Mouse (Mus musculus) ZHBTc4 (cell line): ENCODE data around the gene Chchd1.

Source experiments
- DNase-seq: peaks from one replicate; pipeline ENCODE4 v3.0.0-alpha.2; 2011; ENCODE audit warnings: low read depth, low spot score

The Chchd1 gene

DNA sequence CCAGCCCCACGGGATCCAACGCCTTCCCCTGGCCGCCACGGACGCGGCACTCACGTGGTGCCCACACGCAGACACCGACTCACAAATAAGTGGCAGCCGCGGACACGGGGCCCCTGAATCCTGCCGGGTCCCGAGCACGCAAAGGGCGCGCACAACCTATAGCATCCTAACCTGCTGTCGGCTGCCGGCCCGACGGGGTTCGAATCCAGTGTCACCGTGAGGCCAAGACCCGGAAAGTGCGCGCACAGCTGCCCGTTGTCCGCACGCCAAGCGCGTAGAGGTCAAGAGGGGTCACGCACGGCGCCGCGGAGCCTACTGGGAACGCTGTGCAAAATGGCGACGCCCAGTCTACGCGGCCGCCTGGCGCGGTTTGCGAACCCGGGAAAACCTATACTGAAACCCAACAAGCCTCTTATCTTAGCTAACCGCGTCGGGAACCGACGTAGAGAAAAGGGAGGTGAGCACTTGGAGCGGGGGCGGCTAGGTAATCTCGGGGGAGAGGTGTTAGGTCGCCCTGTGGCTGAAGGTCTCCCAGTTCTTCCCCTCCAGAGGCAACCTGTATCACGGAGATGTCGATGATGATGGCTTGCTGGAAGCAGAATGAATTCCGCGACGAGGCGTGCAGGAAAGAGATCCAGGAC lies at the start of gene Chchd1:
Chchd1 (plus strand) TSS at position 266 of the 641 bp plus-strand sequence.
- peak; percentile 93 for DNase-seq

DNA sequence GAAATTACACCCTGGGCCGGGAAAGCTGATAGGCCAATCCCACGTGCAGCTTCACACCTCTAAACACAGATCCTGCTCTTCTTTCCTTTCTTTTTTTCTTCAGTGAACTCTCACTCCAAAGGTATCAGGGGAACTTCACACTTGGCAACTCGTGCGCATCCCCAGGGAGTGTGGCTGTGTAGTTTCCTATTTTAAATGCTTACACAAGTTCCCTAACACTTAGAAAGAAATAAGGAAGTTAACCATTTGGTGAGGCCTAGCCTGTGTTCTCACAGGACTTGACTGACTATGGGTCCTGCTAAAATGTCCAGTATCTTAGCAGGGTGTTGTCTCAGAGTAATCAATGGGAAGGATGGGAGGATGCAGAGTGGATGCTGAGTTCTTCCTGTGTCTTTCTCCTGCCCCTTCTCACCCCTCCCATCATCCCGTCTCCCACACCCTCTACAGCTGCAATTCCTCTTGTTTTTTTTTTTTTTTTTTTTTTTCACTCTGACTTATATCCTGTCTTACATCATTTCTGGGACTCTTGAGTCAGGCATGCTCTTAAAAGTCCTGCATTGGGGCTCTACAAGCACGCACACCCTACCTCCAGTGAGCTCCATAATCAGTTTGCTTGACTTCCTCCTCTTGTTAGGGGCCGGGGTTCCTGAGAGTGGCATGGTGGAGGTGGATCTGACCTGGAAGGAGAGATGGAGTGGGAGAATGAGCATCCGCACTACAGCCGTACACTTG lies 48.0 kb upstream of the Chchd1 start:
- no peak for DNase-seq

DNA sequence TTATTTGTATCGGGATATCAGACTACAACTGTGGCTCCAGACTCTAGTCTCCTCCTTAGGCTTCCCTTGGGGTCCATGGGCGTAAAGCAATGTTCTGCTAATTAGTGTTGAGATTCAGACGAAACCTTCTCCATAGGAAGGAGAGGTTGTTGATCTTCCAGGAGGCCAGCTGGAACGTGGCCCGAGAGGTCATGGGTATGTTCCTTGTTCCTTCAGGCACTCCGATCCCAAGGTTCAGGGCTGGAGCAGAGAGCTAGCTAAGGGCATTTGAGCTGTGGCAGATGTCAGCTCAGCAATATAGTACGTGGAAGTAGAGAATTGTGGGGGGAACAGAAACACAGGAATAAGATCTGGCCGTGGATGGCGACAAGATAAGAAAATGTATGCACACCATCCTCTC lies 47.1 kb upstream of the Chchd1 start:
- DNase-seq: no peak

DNA sequence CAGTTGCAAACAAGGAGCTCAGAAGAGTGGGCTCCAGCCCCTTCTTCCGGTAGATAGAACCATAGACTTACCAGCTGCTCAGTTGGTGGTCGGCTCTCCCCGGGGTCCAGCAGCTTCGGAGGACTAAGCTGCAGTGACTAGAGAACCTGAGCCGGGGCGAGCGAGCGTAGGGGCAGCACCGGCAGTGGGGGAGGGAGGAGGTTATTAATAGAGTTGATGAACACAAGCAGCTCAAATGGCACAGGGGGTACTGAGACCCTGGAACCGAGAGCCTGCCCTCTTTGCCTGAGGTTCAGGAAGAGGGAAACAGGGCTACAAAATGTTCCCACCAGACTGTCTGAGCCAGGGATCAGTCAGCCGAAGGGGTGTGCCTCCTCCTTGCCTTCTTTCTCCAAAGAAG lies 46.4 kb upstream of the Chchd1 start, which contains the start of gene Myoz1:
Myoz1 (minus strand) TSS at position 180 of the 400 bp plus-strand sequence.
- DNase-seq: no peak

DNA sequence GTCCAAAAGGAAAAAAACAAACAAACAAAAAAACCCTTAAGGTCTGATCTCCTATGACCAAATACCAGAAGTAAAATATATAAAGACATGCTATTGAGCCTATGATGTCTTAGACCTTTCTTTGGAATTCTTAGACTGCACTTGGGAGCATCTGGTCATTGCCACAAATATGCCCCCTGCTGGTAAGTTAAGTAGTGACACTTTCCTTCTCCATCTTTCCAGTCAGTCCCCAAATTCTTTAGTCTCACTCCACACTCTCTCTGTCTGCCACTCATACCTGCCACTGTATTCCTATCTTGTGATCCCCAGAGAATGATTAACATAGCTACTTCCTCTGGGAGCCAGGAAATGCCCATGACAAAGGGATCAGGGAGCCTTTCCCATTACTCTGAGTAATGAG lies 44.5 kb upstream of the Chchd1 start:
- peak; percentile 75 for DNase-seq

DNA sequence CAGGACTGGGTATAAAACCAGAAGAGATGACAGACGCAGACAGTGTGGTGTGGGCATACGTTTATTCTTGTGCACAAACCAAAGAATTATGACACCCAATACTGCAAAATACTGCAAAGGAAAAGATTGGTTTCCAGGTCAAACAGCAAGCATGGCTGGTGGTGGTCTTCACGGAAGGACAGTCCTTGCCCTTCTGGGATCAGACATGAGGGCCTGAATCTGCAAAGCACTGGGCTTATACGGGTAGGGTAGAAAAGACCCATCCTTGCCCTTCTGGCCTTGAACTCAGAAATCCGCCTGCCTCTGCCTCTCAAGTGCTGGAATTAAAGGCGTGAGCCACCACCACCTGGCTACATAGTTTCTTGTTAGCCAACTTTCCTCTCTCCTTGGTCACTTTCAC lies 43.9 kb upstream of the Chchd1 start:
- DNase-seq: no peak

DNA sequence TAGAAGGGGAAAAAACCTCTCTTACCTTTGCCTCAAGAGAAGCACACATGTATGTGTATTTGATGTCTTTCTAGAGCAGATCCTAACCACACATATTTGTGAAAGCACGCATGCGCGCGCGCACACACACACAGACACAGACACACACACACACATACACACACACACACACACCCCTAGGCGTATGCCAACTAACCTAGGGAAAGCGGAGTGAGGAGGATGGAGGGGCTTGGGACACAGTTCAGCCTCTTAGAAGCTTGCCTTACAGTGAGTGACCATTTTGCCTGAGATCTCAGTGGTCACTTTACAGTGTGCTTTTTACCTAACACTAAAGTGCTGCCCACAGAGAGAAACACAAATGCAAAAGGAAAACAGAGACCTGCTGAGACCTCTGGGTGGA lies 43.1 kb upstream of the Chchd1 start:
- no peak for DNase-seq

DNA sequence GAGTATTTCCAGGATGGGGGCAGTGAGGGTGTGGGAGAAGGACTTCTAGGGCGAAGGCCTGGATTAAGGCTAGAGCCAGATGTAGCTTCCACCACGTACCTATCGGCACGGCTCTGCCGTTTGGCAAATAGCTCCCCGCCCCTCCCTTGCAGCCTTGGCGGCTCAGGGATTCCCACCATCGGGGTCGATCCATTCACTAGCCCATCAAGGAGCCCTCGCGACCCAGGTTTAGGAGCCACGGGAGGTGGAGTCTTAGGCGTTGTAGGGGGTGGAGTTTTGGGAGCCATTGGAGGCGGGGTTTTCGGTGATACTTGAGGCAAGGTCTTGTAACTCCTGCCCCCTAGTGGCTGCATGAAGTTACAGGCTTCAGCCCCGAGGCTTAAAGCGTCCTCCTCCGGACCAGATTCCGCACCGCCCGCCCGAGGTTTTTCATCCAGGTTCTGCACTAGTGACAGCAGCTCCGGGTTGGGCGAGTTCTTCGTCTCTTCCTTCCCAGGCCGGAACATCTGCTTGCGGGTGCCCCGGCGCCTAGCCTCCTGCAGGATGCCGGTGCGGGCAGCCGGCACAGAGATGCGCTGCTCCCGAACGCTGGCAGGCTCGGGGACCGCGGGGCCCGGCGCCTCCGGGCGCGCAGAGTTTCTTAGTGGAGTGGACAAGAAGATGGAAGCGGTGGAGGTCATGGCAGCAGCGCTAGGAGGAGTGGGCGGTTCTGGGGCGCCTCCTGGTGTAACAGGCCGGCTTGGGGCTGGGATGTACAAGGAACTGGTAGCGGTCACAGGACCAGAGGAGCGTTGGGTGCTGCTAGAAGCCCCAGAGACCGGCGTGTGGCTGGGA lies 41.8 kb upstream of the Chchd1 start:
- DNase-seq: peak; percentile 99

DNA sequence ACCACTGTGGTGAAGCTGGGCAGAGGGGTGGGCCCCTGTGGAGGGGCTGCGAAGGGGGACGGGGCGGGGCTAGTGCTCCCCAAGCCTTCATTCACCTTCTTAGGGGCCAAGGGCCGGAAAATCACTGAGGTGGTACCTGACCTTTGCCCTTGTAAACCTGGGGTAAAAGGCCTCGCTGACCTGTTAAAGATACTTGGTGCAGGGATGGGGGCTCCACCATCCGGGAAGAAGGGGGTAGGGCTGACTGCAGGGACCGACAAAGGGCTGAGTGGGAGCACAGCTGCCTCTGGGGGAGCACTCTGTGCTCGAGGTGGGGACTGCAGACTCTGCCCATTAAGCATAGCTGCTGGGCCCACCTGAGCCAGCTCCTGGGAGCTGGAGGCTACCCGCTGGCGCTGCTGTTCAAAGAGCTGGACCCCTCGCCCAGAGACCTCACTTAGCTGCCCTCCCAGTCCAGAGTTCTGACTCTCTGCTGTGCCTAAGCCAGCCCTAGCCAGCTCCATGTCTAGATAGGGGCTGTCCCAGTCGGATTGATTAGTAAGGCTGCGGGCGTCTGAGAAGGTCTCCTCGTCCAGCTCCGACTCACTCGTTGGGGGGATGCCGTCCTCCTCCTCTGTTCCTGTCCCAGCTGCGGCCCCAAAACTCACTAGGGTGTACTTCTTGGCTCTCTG lies 41.0 kb upstream of the Chchd1 start:
- no peak for DNase-seq

DNA sequence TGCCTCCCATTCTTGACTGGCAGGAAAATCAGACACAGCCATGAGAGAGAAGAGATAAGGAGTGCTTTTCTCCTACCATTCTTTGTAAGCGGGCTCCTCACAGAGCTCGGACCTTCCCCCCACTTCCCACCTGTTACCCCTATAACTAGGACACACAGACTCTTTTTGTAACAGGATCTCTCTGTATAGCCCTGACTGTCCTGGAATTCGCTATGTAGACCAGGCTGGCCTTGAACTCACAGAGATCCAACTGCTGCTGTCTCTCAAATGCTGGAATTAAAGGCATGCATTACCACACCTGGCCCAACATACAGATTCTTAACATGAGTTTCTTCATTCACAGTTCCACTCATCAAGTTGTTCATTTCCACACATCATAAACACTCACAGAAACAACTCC lies 40.1 kb upstream of the Chchd1 start:
- DNase-seq: no peak

DNA sequence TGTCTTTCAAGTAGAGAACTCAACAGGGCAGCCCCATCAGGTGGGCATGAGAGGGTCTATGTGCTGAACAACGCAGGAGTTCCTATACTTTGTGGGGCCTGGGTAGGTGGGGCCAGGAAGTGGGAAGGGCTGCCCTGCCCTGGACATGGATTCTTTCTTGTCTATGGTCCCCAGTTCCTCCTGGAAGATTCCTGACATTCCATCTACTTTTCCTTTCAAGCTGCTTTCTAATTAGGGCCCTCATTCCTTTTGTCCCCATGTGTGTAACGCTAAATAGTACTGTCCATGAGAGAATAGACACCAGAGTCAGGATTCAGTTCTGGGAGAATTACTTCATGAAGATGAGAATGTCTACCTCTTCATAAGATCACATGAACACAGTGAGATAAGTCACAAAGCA lies 39.2 kb upstream of the Chchd1 start:
- DNase-seq: peak; percentile 79

DNA sequence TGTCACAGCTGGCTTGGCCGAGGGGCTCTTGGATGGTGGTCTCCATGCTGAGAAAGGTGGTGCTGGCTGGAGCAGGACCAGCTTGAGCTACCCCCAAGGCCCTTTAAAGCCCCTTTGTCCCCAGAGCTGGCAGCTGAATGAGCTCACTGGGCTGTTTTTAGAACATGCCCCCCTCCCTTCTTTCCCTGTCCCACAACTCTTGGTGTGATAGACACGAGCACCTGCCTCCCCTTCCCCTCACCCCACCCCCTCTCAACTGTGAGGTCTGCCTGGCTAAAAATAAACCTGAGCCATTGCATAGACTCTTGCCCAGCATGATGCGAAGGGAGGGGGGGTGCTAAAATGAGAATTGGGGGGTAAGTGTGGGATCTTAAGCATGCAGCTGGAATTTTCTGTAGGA lies 38.4 kb upstream of the Chchd1 start:
- DNase-seq: no peak

DNA sequence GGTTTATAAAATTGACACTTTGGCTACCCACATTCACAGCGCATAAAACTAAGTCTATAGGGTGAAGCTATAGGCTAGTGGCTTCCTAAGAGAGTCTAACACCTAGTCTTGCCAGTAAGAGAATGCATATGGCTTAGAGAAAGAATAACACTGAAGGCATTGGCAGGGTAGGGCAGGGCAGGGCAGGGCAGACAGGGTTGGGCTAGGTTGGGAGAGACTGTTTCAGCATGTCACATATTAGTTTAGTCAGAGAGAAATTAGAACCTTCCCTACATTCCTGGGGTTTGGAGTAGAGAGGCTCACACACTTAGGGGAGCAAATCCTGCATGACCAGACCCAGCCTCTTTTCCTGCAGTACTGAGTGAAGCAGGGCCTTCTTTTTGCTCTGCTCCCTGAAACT lies 35.3 kb upstream of the Chchd1 start:
- no peak for DNase-seq

DNA sequence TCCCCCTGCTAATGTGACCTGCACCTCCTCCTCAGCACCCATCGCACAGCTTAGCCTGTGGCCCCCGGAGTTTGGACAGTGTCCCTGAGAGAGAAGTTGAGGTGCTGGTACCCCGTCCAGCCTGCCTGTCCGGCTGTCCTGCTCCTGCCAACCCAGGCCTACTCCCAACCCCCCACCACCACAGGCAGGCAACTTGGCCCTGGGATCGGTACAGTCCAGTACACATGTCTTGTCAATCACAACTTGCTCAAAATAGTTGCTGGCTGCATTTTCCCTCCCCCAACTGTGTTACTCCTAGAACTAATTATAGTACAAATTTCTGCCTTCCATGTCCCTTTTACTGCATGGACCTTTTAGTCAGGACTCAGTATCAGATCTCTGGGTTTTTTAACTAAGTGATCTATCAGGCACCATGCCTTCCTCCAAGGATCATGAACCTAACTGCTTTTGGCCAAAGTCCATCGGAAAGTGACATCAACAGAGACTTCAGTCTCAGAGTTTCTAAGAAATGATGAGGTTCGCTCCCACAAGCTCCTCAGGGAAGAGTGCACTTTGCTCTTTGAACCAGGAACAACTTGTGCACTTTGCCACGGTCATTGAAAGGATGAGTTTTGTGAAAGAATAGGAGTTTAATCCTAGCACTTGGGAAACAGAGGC lies 34.5 kb upstream of the Chchd1 start, which contains the start of gene Synpo2l:
Synpo2l (minus strand) TSS at position 201 of the 657 bp plus-strand sequence.
- DNase-seq: no peak

DNA sequence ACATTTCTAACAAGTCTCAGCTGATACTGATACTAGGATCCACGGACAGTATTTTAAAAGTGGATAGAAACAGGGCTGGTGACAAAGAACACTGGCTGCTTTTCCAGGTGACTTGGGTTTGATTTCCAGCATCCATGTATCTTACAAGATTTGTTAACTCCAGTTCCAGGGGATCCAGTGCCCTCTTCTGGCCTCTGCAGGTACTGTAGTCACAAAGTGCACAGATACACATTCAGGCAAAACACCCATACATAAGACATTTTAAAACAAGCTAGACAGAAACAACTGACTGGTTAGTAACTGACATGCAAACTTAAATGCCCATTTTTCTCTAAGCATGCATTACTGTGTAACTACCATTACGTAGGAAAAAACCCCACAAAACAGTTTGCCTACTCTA lies 29.8 kb upstream of the Chchd1 start:
- peak; percentile 90 for DNase-seq

DNA sequence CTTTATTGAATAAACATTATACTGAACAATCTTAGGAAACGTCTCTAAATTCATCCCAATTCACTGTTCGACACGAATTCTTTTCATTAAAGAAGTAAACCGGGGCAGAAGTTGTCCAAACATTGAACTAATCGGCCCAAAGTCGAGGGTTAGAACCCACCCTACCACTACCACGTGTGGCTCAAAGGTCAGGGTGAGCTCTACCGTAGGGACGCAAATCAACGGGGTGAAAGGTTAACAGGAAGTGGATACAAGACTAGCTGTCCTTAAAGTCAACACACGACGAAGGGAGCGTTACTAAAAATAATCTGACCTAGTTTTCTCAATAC lies 29.1 kb upstream of the Chchd1 start:
- no peak for DNase-seq

DNA sequence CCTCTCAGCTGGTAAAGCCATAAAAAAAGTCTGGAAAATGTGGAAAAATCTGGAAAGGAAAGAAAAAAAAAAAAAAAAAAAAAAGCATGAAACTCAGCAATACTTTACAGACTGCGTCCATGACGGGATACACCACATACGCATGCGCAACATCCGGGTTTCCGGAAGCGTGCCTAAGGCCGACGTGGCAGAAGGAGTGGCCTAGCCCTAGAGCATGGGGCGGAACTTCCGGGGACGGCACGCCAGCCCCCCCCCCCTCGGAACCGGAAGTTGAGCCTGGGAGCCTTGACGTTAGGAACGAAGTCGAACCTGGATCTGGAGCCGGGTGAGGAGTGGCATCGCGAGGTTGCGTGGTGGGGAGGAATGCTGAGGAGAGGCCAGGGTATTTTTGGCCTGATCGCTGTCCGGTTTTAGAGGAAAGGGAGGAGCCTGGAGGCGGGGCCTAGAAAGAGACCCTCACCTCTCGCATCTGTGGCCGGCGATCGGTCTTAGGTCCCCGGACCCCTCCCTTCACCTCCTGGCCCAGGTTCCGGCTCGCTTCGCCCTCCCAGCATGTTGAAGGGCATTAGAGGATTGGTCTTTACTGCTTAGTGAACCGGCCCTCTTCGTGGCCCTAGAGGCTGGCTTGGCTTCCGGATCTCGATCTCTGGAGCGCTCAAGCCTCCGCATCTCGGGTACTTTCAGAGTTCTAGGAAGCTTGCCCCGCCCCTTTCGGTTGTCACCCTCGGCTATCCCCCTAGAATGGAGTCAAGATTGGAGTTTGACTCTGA lies 28.6 kb upstream of the Chchd1 start, which contains the start of gene Sec24c:
Sec24c (plus strand) TSS at position 245 of the 770 bp plus-strand sequence.
- DNase-seq: peak; percentile 99

DNA sequence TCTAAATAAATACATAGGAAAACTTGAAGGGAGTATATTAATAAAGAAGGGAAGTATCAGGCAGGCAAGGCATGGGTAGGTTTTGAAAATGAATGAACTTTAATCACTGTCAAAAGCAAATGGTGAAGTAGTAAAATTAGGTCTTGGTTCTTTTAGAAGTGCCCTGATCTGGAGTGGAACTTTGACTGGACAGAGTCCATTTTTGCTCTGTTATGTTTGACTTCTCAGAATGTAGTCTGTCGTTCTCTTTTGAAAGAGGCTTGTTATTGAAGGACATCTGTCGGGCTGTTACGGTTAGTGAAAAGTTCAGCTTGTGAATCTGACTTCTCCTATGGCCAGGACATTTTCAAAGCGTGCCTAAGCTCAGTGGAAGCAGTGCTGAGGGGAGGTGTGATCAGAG lies 24.9 kb upstream of the Chchd1 start:
- DNase-seq: no peak

DNA sequence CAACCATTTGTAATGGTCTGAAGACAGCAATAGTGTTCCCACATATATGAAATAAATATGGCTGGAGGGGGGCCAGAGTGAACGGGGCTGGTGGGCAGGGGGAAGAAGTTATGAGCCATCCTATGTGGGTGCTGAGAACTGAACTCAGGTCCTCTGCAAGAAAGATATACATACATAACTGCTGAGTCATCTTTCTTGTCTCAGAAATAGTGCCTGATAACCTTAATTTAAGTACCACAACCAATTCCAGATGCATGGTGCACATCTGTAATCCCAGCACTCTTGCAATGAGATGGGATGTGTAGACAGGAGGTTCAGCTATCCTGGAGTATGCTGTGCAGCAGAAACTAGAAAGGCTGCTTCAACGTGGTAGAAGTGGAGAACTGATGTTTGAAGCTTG lies 21.1 kb upstream of the Chchd1 start:
- no peak for DNase-seq

DNA sequence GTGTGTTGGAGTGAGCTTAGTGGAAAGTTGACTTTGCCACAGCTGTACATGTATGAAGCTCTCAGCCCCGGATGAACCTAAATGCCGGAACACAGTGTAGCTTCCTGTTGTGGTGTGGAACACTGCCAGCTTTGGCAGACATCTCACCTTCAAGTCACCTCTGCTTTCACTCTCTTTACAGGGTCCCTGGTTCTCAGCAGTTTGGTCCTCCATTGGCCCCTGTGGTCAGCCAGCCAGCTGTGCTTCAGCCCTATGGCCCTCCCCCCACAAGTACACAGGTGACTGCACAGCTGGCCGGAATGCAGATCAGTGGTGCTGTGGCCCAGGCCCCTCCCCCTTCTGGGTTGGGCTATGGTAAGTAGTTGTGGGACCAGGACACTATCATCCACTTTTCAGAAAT lies 20.3 kb upstream of the Chchd1 start:
- peak; percentile 53 for DNase-seq

DNA sequence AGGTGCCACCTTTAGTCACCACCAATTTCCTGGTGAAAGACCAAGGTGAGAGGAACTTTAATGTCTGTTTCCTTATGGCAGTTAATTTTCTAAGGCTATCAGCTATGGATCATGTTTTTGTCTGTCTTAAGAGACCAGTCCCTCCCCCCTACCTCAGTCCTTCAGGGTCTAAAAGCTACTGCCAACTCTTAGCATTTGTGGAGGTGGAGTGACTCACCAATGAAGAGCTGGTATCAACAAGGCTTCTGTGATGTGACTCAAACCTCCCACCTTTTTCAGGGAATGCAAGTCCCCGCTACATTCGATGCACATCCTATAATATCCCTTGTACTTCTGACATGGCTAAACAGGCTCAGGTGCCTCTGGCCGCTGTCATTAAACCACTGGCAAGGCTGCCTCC lies 16.2 kb upstream of the Chchd1 start:
- no peak for DNase-seq
